Mouse (Mus musculus): ENCODE data around the gene Fgr.
"Not testable (repeated sequence)": the region's sequence is repeated elsewhere in the genome, so short reads cannot be mapped to it uniquely, and the experiment has no call there.

Fgr gene

DNA sequence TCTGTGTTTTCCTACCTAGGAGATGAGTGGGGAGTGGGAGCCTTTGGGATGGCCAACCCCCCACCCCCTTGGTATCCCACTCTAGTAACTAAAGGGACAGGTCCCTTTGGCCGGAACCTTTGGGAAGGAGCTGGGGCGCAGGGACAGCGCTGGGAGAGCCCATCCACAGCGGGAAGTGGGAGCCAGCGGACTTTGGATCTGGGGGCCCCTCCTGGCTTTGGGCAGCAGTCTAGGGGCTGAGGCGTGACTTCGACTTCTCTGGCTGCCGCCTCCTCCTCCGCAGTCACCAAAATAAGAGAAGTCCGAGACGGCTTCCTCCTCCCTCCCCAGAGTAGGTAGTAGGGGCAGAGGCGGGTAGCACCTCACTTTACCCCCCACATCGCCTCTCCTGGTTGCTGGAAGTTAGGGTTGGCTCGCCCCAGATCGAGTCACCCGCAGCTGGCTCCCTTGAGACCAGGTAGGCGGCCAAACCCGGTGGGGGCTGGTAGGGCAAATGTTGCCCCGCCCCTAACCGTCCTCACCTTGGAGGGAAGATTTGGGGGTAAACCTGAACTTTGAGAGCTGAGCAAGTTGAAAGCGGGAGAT lies at the start of gene Fgr:
TSS of gene Fgr (plus strand) at position 282 of the 585 bp plus-strand sequence.
- DNase-seq: peak; percentile 76 to 77

DNA sequence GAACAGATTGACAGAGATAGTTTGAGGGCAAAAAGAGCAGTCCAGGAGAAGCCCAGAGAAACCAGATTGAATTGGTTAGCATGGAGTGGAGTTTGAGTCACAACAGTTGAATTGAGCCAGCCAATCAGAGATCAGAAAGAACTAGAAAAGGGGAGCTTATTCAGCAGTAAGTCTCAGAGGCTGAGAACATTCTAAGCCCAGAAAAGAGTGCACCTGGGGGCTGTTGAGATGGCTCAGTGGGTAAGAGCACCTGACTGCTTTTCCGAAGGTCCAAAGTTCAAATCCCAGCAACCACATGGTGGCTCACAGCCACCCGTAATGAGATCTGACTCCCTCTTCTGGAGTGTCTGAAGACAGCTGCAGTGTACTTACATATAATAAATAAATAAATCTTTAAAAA lies 47.4 kb upstream of the Fgr start:
- DNase-seq: not testable (repeated sequence)

DNA sequence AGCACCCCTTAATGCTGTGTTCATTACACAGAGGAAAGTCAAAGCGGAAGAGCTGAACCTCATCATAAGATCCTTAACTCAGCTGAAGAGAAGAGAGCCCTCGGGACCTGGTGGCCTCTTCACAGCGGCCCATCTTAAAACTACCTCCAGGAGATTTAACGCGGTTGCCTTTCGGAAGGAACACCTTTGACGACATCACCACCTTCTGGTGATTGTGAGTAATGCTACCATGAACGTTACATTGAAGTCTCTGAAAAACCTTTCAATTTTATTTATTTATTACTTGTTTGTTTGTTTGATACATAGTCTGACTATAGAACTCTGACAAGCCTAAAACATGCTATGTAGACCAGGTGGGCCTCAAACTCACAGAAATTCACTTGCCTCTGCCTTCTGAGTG lies 43.1 kb upstream of the Fgr start:
- peak in 1 of 2 experiments; percentile 52 for DNase-seq

DNA sequence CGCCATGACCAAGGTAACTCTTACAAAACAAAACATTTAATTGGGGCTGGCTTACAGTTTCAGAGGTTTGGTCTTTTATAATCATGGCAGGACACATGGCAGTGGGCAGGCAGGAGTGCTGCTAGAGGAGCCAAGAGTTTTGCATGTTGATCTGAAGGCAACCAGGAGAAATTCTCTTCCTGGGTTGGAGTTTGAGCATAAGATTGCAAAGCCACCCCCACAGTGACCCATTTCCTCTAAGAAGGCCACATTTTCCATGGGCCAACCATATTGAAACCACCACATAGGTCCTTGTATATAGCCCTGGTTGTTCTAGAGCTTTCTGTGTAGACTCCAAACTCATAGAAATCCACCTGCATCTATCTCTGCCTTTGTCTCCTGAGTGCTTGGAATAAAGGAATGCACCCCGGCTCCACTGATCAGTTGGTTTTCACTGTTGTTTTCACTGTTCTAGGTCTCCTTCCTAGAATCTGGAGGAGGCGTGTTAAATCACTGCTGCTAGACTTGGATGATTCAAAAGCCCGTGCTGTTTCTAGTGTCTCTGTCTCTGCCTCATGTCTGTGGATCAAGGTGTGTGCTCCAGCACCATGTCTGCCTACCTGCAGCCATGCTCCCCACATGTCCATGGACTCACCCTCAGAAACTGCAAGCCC lies 41.0 kb upstream of the Fgr start:
- DNase-seq: no peak

DNA sequence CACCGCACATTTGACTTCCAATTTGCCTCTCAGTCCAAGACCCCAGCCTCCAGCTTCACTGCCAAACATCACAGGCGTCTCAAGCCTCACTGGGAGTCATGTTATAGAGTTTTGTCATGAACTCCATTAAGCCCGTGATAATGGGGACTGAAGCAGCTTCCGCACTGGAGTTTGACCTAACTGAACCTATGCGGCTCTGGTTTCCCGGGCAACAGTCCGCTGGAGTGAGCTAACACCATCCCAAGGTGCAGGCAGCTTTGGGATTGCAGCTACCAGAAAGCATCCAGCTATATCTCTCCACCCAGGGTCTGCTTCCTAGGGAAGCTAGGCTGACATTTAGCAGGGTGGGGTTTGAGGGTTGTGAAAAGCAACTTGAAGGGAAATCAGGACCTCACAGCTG lies 39.3 kb upstream of the Fgr start:
- DNase-seq: no peak

DNA sequence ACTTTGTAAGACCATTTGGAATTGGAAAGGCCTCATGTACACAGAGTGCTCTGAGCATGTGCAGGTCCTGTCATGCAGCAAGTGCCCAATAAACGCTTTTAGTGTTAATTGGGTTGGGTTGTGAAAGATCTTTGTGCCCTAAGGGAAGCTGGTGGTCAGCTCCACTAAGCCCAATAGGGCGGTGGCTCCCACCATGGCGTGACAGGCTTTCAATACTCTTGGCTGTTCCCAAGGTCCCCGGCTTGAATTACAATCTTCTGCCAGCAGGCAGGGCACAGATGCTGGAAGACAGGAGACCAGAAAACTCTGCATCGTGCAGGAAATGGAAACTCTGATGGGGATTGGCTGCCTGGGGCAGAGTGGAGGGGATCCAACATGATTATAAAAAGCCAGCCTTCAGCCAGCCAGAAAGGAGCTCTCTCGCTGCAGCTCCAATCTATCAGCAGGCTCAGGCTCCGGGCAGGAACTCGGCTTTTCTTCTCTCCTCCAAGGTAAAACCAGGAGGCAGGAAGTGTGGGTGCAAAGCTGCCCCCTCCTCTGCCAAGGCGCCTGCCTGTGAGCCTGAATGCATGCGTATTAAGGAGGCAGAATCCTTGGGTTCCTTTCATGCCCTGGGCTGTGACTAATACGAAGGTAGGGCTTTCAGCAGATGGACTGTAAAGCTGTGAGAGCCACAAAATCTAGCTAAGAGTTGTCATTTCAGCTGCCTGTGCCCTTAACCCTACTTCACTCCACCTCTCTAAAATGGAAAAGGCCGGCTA lies 35.5 kb upstream of the Fgr start:
- no peak for DNase-seq

DNA sequence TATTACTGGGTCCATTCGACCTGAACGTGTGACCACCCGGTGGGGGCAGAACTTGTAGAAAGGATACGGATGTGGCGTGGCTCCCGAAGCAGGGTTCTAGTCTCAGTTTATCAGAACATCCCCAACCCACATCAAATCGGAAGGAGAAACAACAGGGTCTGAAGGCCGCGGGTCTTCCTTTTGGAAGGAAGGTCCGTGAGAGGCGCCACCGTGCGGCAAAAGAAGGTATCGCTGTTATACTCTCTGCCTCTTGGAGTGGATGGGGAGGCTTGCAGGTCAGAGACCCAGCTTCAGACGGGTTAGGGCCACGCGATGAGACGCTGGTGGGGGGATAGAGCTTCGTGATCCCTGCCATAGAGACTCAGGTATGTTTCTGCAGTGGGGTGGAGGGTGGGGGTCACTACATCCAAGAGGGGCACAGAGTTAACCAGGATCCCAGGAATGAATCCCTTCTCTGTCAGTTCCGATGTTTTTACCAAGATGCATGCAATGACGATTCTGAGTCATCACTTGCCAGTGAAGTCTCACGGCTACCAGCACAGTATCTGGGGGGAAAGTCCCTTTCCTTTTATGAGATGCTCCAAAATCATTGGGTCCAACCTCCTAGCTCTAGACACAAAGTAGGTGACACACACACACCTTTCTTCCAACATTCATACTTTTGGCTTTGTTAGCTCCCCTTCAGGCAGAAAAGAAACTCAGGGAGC lies 34.3 kb upstream of the Fgr start:
- DNase-seq: peak; percentile 38 to 75

DNA sequence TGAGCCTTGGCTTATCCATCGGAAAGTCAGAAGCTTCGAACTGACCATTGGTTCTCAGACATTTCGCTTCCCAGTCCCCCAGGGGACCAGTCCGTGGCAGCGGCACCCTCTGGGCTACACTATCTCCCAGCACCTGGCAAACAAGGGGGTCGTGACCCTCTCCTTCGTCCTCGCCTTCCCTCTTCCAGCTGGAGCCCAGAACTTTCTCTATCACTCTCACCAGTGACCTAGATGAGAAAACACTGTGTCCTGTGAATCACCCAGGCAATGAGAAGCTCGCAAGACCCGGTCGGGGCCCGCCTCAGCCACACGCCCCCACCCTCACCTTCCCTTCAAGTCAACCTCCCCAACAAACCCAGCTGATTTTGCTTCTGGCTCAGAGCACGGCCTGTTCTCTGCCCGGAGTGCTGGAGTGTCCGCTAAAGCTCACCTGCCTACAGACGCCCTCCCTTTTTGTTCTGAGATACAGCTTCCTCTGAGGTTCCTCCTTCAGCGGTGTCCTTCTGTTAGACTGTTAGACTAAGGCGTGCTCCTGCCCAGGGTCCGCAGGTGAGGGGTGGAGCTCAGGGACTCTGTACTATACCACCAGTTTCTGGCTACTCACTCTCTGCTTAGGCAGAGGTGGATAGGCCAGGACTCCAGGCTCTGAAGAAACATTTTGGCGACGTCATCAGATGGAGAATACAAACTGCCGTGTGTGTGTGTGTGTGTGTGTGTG lies 32.7 kb upstream of the Fgr start:
- no peak for DNase-seq

DNA sequence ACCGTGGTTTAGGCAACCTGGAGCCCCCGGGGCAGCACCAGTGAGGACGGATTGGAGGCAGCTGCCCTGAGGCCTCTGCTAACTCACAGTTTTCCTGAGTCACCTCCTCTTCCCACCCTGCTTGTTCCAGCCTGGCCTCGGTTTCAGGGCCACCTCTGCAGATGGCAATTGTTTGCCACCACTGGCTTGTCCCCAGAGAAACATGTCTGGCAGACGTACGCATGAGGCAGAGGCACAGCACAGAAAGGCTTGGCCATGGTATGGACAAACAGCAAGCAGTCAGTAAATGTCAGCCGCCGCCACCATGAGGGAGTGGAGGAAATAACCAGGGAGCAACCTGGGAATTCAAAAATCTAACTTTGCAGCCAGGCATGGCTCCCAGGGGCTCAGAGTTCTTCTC lies 30.8 kb upstream of the Fgr start:
- no peak for DNase-seq

DNA sequence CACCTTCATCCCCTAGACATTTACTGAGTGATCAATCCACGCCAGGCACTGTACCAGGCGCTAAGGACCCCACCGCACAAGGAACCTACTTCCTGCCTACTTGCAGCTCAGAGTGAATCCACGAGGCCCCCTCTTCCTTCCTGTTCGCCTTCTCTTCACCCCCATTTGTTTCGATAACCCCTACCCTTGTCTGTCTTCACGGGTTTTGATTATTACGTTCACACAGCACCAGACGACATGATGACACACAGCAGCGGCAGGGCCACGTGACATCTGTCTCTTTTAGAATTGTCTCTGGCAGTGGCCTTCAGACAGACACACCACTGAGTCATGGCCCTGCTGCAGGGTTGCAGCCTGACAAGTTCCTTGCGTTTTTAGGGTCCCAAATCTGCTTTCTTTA lies 29.8 kb upstream of the Fgr start:
- no peak for DNase-seq

DNA sequence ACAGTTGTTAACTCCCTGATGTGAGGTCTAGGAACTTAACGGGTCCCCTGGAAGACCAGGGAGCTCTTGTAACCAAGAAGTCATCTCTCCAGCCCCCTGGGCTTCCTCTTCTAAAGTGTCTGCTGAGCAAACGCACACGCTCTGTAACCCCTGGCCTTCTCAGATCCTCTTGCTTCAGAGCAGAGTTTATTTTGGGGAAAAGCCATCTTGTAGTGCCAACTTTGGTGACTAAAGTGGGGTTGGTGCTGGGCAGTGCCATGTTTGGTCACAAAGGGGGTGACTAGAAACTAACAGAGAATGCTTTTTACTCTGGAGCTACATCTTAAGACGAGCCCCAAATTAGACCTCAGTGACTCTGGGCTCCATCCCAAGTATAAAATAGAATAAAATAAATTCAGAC lies 29.1 kb upstream of the Fgr start:
- no peak for DNase-seq

DNA sequence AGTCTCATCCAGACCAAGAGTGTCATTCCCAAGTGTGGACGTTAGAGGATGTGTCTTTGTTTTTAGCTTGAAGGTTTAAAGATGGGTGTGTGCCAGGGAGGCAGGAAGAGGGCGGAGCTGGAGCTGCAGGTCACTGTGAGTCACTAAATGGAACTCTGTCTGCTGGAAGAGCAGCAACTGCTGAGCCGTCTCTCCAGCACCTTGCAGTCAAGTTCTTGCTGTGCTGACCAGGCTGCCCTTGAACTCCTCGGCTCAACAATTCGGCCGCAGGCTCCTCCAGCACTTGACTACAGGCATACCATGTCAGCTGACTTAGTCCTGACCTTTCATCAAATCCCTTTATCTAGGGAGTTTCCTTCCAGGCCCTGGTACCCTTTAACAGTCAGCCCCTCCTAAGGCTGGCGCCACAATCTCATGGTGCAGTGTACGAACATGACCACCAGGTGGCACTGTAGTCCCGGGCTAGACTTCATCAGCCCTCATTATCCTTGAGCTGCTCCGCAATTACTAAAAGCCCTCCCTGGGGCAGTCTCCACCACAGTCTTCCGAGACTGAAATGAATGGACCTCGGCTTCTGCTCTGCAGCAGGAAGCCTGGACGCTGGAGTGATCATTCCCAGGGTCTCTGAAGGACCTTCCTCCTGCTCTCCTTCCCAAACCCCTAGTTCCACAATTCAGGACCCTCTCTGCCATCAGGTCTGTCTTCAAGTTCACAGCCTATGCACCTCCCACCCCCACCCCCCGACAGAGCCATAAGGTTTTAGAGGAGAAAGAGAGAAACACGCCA lies 28.4 kb upstream of the Fgr start:
- DNase-seq: peak; percentile 77 to 91

DNA sequence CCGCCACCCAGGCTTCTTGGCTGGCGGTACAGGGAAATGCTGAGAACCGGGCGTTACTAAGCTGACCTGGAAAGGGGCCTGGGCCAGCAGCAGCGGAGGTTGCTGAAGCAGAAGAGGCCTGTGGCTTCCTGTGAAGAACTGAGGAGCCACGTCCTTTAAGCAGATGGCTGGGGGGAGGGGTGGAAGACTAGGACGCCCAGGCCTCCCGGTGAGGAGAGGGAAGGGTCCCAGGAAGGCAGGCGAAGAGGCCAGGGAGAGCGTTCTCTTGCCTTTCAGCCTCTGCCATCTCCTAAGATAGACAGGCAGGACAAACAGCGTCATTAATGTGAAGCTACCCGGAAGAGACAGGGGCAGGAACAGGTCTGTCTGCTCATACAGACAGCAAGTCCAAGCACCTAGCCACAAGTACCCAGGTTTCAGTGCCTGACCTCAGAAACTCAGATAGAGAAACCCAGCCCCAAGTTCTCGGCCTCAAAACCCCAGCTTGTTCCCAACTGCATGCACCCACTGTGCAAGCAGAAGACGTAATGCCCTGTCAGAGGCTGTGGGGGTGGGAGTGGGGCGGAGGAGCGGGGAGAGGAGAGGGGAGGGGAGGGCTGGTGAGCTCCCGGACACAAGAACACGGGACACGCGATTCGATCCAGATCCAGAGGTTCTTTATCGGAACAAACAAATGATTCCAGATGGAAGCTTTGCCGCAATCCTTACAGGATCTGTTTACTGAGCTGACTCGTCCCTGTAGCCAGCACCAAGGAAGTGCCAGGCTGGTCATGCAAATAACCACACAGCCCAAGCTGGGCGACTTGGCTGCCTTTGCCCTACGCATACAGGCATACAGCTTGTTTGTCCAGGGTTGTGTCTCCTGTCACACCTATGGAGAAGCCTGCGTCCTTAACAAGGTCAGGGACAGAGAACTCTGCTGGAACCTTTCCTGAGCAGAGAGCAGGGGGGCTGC lies 27.6 kb upstream of the Fgr start:
- peak; percentile 78 to 83 for DNase-seq

DNA sequence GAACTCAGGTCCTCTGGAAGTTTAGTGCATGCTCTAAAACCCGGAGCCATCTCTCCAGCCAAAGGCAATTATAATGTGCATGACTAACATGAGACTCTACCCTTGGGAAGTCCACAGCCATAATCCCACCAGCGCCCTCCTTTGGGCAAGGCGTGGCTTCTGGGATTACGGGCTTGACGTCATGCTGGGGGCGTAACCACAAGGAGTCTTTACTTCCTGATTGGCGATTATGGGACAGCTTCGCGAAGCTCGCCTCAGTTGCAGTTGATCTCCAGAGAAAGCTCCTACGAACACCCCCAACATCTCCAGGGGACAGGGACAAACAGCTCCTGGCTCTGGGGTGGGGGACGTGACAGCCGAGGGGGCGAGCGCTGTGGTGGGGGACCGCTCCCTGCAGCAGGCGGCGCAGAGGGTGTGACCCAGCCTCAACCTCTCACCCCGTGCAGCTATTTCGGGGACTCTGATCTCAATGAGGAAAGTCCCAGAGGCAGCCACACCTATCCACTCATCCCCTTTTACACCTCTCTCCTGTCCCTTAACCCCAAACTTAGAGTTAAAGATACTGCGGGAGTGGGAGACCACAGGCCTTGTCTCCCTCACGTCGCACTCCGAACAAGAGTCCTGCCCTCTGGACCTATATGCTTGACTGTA lies 23.9 kb upstream of the Fgr start:
- no peak for DNase-seq

DNA sequence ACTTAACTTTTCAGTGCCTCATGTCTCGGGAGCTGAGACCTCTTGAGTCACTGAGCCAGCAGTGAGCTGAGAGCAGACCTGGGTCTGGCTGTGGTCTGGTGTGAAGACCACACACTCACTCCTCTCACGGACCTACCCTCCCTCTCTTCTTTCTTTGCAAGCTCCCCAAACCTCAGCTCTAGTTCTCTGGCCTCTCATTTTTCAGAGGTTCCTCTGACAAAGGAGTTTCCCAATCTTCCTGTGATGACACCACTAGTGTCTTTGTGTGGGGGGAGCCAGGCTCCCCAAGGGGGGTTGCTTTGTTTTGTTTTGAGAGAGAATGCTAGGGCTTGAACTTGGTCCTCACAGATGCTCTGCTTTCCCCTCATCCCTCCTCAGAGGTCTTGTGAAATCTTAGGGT lies 22.9 kb upstream of the Fgr start:
- no peak for DNase-seq

DNA sequence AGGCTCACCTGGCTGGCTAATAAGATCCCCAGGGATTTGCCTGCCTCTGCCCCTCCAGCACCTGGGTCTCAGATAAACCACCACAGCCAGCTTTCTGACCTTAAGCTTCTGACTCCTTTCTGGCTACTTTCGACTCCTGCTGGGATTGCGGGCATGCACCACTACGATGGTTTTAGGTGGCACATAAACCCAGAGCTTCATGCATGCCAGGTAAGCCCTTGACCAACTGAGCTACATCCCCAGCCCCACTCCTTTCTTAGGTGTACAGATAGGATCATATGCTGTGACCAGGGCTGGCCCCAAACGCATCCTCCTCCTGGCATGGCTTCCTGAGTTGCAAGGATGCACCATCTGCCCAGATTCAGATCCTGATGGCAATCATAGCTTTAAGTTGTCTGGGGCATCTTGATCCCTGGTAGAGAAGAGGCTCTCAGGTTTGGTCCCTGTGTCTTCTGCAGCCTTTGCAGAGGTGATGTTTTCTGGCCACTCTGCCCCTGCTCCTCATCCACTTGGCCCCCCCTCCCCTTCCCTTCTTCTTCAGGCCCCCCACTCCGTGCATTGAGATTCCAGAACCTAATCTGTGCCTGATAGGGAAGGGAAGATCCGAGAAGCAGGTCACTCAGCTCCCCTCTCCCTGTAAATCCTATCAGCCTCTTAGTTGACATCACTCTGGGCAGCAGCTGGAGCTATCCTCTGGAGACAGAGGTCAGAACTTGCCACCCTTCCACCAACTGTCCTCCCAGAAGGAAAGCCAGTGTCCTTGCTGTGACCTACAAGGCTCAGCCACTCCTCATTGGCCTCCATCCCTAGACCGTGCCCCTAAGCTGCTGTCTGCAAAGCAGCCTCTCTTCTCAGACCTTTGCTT lies 19.1 kb upstream of the Fgr start:
- no peak for DNase-seq

DNA sequence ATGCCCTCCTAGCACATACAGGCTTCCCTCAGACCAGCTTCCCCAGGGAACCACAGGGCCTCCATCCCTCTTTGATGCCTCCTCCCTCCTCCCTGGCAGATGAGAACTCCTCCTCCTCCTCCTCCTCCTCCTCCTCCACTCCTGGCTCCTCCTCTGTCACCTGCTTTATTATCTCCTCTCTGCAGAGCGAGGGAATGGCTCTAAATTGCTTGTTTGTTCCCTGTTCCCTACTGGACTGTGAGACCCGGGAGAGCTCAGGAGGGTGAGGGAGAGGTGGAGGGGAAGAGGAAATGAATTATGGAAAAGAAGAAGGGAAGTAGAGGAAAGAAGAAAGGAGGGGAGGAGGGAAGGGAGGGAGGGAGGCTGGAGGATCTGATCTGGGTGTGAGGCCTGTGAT lies 18.5 kb upstream of the Fgr start:
- no peak for DNase-seq

DNA sequence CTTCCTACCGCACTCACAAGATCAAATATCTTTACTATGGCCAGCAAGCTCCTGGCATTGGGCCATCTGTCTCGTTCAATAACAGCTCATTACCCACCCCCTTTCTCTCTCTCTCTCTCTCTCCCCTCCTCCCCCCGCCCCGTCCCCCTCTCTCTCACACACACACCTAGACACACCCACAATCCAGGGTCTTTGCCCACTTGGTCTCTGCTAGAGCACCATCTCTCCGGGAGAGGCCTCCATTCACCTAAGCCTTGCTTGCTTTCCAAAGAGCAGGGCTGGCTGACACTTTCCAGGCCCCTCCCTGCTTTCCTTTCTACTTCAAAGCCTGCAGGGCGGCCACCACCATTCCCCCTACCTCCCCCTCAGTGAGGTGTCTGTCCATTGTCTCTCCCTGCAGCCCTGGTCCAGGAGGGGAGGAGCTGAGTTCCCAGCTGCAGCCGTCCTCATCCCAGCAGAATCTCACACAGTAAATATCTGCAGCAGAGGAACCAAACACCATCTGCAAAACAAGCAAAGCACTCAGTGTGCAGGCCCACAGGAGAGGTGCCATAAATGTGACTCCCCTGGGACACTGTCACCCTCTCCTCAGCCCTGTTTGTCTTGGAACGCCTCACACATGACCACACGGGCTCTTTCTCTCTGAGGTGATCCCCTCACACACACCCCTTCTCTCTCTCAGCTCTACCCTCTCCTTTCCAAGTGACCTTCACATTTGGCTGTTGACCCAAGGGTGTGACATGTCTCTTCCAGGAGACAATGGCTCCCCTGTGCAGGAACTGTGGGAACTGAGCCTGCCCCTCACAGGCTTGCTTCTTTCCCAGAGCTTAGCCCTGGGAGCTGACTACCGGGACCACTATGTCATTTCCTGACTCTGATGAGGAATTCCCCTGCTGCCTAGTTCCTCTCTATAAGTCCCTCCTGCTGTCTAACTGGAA lies 14.9 kb upstream of the Fgr start:
- DNase-seq: no peak
